Mouse (Mus musculus): ENCODE results near the gene Ube2b. TPM values are rescaled to one million over a fixed set of nuclear protein-coding genes. Genes with fewer than 3 reads are reported as not detected.

Ube2b gene
- total RNA-seq (2021) = 100 to 1,000 TPM; 386 to 446 TPM
- long read RNA-seq, experiment 1, transcript Ube2b-201 (6 exons, 1,792 nt) = major isoform, 219 of 304 reads
- long read RNA-seq, experiment 1, transcript Ube2b-202 (7 exons, 585 nt) = minor isoform, 23 of 304 reads
- long read RNA-seq, experiment 1, partial matches to known transcripts = 4 of 304 reads
- long read RNA-seq, experiment 1, other reads (novel, unspliced or antisense) = 58 of 304 reads
- long read RNA-seq, experiment 2, transcript Ube2b-201 (6 exons, 1,792 nt) = major isoform, 317 of 434 reads
- long read RNA-seq, experiment 2, transcript Ube2b-202 (7 exons, 585 nt) = minor isoform, 29 of 434 reads
- long read RNA-seq, experiment 2, partial matches to known transcripts = 9 of 434 reads
- long read RNA-seq, experiment 2, other reads (novel, unspliced or antisense) = 79 of 434 reads

DNA sequence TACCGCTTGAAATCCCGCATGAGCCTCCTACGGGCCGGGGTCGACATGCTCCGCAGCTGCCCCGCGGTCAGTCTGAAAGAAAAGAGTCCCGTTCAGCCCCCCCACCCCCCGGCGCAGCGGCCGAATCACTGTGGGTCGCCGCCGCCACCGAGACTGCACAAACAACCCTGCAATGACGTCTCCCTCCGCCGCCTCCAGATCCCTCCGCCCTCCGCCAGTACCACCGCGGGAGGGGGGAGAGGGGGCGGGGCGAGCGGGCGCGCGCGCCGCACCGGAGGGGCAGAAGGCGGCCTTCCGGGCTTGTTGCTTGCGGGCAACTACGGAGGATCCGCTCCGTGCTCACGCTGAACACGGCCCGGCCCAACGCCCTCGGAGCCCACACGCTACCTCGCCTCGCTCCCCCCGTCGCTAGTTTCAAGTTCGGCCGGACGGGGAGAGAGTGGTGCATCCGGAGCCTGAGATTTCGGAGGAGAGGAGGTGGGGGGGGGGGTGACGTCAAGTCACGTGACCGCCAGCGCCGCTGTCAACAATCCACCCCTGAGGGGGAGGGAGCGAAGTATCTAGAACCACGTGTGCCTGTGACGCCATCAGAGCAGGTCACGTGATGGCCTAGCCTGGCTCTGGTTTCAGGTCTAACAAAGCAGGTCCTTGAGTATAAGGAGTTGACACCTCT lies at the start of gene Ube2b:
Ube2b (minus strand) TSS at position 473 of the 673 bp plus-strand sequence.
- intact Hi-C loops (cut with DNase I) = loop anchor here (5.0 kb wide), 2 partner anchors 97 to 143 kb away; partner anchors contain the start of genes Jade2 and Ppp2ca

DNA sequence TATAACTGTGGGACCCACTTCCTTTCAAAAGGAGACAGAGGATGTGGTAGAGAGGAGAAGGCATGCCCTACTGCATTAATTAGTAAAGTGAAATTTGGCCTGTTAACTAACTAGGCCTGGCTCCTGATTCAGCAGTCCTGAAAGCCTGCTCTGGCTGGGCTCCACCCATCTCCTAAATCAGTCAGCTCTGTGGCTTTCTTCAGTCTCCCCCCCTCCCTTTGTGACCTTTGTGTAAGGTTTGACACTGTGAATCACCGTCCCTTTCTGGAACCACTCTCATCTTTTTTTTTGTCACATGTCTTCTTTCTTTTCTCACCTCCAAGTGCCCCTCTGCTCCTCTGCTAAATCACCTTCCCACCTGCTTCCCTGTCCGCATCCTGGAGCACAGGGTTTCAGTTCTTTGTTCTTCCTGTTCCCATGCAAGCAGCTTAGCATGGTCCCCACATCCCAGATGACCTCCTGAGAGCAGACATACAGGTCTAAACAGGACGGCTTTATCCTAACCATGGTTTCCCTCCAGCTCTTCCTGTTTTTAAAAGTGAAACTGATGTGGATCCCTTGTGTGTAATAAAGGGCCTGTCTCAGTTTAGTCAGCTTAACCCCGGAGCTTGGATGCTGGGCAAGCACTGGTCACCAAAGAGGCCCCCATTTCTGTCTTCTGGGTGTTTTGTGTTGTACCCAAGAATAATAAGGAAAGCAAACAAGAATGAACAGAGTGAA lies 46.0 kb upstream of the Ube2b start:
- no peak for DNase-seq

More for the DNA sequence above, at the start of gene Ube2b:
- DNase-seq = peak; percentile 92

DNA sequence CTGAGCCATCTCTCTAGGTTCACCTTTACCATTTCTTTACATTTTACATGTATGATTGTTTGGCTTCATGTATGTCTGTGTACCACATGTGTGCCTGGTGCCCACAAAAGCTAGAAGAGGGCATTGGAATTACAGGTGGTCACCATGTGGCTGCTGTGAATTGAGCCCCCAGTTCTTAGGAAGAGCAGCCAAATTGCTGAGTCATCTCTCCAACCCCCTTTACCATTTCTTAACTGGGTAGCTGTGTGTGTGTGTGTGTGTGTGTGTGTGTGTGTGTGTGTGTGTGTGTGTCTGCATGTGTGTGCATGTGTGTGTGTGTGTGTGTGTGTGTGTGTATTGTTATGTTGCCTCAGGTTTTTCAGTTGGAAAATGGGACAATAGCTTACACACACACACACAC lies 43.6 kb upstream of the Ube2b start:
- DNase-seq = no peak
- intact Hi-C loops (cut with DNase I) = no loop called here

More for the DNA sequence above, 46.0 kb upstream of the Ube2b start:
- intact Hi-C loops (cut with DNase I) = no loop called here

DNA sequence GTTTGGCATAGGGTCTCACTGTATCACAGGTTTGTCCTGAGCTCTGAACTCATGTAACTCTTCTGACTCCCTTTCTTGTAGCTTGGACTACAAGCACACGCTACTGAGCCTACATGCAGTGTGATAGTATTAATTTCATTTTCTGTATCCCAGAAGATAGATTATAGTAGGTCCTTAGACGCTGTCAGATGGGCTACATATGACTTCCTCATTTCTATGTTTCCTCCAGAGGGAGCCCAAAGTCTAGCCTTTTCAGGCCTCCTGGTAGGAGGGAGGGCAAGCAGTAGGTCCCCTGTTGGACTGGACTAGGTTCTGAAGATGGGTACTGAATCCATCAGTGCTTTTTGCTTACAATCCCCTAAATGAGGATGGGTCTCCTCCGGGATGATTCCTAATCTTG lies 42.7 kb upstream of the Ube2b start:
- DNase-seq = no peak
- intact Hi-C loops (cut with DNase I) = no loop called here

DNA sequence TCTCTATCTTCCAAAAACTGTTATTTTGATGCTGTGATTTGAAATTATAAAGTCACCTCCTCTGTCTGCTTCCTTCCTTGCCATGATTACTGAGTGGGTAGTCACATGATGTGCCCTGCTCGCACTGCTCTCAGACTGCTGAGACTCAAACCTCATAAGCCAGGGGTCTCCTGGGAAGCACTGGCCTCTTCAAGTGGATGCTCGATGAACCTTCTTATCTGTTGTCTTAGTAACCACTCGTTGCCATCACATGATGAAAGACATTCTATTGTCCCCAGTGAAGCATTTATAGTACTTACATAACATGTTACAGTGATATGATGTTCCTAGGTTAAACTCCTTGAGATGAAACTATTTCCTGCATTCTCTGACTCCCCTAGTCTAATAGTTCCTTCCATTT lies 37.1 kb upstream of the Ube2b start:
- intact Hi-C loops (cut with DNase I) = no loop called here
- DNase-seq = no peak

DNA sequence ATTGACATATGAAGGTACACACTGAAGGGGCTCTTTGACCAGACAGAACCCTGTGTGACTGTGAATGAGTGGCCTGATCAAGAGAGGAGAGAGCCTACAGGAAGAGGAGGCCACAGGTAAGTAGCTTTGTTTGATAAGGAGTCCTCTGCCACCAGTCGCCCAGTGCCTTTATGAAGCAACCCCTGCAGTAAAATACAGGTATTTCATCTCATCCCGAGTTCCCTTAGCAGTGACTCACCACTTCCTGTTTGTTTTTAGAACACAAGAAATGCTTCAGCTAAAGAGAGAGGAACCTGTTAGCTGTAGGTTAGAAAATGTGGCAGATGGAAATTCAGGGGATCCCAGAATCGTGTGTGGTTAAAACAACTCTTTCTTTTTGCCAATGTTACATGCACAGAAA lies 35.3 kb upstream of the Ube2b start:
- intact Hi-C loops (cut with DNase I) = no loop called here
- DNase-seq = no peak

DNA sequence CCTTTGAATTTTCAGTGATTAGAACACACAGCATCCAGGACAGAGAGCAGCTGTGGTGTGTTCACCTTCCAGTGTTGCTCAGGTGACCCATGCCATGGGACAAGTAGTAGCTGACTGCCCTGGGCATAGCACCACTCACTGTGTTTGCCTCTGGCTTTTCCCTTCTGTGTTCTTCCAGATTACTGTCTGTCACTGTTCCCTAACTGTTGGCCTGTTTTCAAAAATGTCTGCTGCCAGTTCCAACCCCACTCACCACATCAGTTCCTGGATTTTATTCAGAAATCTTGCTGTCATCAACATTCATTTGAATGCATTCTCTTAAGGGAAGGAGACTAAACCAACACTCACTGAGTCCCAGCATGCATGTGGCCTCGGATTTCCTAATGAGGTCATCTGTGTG lies 33.4 kb upstream of the Ube2b start:
- DNase-seq = no peak
- intact Hi-C loops (cut with DNase I) = no loop called here

DNA sequence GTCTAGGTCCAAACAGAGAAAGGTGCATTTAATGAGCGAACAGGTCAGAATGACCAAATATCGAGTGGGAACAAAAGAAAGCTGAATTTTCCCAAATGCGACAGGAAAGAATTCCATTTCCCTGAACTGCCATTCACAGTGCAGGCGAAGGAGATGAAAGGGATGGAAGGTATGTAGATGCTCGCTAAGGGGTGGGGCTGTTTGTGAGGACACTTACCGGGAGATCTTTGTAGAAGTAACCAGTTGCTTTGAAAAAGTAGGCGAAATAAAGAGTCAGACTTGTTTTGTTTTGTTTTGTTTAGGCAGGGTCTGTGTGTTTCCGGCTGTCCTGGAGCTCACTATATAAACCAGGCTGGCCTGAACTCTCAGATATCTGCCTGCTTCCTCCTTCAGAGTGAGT lies 31.8 kb upstream of the Ube2b start:
- intact Hi-C loops (cut with DNase I) = no loop called here
- DNase-seq = no peak

DNA sequence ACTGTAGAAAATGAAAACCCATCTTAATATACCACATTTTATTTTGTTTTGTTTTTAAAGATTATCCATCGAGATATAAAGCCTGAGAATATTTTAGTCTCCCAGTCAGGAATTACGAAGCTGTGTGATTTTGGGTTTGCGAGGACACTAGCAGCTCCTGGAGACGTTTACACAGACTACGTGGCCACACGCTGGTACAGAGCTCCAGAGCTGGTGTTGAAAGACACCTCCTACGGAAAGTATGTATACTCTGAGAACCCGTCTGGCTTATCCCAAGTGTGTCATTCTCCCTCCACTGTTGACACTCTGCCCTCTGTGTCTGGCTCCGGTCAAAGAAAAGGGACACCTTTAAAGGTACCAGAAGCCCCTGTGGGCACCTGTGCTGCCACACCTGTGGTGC lies 17.7 kb upstream of the Ube2b start:
- no peak for DNase-seq
- intact Hi-C loops (cut with DNase I) = no loop called here

DNA sequence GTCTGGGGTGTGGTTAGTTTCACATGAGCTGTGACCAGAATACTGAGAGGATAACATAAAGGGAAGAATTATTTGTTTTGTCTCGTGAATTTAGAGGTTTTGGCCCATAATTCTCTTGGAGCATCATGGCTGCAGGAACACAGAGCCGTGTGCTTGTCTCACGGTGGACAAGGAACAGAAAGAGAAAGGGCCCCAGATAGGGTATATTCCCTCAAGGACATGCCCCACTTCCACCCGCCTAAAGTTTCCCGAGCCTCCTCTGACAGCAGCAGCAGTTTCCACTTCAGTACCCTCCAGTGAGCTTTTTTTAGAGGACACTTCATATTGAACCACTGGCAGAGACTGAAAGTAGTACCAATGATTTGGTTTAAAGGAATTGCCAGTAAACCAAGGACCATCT lies 11.0 kb upstream of the Ube2b start:
- DNase-seq = no peak
- intact Hi-C loops (cut with DNase I) = no loop called here

DNA sequence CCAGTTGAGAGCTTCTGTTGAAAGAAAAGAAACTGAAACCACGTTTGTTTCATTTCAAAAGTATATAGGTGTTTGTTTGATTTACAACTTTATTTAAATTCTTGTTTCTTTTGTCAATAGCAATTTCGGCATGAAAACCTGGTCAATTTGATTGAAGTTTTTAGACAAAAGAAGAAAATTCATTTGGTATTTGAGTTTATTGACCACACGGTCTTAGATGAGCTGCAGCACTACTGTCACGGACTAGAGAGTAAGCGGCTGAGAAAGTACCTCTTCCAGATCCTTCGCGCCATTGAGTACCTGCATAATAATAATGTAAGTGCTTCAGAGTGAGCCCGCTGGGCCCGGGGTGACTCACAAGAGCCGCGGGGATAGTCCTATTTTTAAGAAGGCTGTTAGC lies 10.4 kb upstream of the Ube2b start:
- intact Hi-C loops (cut with DNase I) = no loop called here
- DNase-seq = no peak

DNA sequence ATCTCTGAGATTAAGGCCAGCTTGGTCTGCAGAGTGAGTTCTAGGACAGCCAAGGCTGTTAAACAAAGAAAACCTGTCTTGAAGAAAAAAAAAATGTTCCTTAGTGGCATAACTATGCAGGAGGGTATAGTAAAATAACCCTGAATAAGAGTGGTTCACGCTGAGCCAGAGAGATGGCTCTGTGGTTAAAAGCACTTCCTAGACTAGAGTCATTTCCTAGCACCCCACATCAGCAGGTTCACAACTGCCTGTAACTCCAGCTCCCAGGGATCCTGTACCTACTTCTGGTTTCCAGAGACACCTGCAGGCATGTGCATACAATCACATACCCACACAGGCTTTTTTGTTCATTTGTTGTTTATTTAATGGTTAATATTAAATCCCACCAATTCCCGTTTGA lies 5.0 kb upstream of the Ube2b start:
- intact Hi-C loops (cut with DNase I) = no loop called here
- no peak for DNase-seq

DNA sequence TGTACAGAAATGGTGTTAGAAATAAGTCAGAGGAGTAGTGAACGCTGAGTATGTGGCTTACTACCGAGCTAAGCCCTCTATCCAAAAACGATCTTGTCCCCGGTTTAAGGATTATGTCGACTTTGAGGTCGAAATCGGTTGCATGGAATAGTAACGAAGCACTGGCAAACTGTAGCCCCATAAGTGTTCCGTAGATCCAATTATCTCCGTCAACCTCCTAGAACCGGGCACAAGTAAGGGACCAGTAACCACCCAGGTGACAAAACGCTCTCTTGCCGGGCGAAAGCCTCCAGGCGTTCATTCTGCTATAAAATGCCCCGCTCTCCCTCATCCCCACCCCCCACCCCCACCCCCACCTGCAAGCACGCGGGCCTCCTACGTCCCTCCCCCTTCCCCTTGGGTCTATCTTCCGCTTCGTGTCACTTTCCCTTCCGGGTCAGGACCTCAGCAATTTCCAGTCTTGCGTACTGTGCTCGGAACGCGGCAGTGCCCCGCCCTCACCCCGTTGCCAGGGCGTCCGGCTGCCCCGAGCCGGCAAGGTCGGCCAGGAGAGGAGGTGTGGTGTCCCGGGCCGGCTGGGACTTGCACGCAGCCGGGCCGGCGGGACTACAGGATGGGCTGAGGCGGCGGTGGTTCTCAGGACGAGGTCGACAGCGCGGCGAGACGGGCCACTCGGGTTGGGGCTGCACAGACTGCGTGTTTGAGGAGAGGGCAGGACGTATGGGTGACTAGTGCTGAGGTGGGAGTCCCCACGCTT lies 3.4 kb upstream of the Ube2b start, which contains the start of gene Cdkl3:
Cdkl3 (plus strand) TSS at position 450 of the 757 bp plus-strand sequence.
- intact Hi-C loops (cut with DNase I) = loop anchor here (5.0 kb wide), 2 partner anchors 93 to 147 kb away; partner anchors contain the start of genes Jade2 and Ppp2ca
- DNase-seq = peak; percentile 85 to 94

DNA sequence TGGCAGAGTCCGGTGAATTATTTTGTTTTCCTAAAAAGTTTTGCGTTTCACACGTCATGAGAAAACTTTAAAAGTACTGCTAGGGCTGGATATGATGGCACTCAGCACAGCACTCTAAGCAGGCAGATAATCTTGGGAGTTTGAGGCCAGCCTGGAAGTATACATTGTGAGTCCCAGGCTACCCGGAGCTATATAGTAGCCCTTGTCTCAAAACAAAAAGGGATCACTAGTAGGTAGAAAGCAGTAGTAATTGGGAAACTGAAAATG lies 2.9 kb upstream of the Ube2b start:
- no peak for DNase-seq
- intact Hi-C loops (cut with DNase I) = loop anchor here (5.0 kb wide), 2 partner anchors 94 to 146 kb away; partner anchors contain the start of genes Jade2 and Ppp2ca

DNA sequence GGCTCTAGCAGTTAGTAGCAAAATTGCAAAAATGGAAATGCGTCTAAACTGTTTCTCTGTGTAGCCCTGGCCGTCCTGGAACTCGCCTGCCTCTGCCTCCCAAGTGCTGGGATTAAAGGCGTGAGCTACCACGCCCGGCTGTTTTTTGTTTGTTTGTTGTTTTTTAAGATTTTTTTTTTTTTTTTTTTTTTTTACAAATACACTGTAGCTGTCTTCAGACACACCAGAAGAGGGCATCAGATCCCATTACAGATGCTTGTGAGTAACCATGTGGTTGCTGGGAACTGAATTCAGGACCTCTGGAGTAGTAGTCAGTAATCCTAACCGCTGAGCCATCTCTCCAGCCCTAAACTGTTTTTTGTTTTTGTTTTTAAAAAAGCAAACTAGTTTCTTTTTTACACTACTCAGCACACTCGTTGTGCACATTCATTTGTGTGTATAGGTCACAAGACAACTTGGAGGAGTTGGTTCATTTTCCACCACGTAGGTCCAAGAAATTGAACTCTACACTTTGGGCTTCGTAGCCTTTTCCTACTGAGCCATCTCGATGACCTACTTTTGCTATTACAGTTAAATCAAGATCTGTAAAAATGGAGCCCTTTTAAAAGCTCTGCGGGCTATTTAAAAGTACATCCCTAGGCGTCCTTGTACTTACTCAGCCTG lies 2.4 kb upstream of the Ube2b start:
- intact Hi-C loops (cut with DNase I) = loop anchor here (5.0 kb wide), 2 partner anchors 94 to 146 kb away; partner anchors contain the start of genes Jade2 and Ppp2ca
- no peak for DNase-seq

DNA sequence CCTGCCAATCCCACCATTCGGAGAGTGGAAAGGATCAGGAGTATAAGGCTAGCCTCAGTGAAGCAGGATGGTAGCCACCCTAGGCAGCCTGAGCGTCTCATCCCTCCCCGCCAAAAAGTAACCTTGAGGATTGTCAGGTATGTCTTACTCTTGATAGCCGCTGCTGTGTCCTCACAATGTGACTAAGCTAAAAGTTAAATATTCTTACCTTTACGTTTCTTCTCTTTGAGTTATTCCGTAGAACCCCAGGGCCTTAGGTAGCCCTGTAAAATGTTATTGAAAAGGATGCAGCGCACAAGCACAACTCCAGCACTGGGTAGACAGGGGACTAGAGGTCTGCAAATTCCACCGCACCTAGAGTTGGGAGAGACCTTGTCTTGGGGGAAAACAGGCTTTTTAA lies 1.3 kb upstream of the Ube2b start:
- DNase-seq = no peak
- intact Hi-C loops (cut with DNase I) = loop anchor here (5.0 kb wide), 2 partner anchors 95 to 145 kb away; partner anchors contain the start of genes Jade2 and Ppp2ca

DNA sequence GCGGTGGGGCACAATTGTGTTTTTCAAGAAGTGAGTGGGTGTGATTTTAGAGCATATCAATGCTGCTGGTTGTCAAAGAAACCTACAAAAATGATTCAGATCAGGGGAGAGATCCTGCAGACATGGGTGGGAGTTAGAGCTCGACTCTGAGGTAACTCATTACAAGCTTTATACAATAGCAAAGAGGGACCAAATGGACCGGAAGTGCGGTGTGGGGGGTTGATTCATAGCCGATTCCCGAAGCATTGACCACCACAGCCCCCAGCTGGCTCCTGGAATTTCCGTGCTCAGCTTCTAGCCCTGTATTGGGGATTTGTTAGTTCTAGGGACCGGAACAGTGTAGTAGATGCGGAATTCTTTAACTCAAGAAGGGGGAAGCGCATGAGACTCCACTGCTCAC lies 779 bp upstream of the Ube2b start:
- intact Hi-C loops (cut with DNase I) = loop anchor here (5.0 kb wide), 2 partner anchors 96 to 144 kb away; partner anchors contain the start of genes Jade2 and Ppp2ca
- no peak for DNase-seq

DNA sequence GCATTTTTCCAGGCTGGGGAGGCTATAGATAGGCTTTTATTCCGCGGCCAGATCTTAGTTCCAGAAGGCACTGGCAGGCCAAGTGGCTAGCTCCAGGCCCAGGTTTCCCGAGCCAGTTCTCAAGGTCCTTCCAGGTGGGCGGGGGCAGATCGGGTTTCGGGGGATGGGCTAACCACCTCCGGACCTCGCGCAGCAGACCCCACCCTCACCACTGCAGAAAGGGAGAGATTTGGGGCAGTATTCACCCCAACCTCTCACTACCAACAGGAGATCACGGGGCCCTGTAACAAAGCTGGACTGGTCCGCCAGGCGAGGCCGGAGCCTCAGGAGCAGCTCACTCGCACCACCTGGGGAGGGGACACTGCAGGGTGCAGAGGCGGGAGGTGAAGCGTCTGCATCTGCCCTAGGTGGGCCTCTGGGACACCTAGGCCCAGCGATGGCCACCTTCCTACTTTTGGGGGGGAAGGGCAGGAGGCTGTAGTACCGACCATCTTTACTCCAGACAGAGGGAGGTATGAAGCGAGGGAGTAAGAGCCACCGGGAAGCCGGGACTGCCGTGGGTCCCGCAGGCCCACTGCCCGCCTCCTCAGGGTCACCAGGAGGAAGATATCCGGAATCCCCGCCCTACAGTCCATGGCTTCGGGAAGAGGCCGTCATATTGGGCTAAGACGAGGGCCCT lies 812 bp downstream of the Ube2b start:
- intact Hi-C loops (cut with DNase I) = loop anchor here (5.0 kb wide), 2 partner anchors 98 to 142 kb away; partner anchors contain the start of genes Jade2 and Ppp2ca
- peak; percentile 71 to 79 for DNase-seq

DNA sequence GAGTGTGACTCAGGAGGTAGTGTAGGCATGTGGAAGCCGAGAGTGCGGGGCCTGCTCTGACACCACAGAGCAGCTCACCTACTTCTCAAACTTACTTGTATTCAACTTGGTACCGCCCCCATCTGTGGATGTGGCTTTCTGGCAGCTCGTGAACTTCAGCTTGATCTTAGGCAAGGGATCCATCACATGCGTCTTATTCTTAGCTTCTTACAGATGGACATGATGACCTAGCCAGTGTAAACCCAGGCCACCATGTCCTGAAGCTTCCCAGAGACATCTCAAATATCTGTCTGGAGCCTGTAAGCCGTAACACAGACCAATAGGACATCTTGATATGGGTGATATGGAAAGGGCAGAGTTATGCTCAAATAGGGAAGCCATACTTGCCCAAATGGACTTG lies 28.9 kb downstream of the Ube2b start:
- no peak for DNase-seq
- intact Hi-C loops (cut with DNase I) = no loop called here
